Mouse (Mus musculus) lung, adult 2 months (tissue): ENCODE measurements at regions not wholly inside any gene's neighbourhood (a gene's known extent, or its start where the extent isn't known, plus 50 kb on each side); places are given as distances from the start of the nearest gene placed in this dataset.

Experiments used
- CTCF ChIP-seq: fragments of 200-500 bp; IDR thresholded peaks from 2 replicates; pipeline ENCODE4 v1.5.1; 2011; ENCODE audit warnings: mild to moderate bottlenecking, low read length, control low read depth; ENCODE audit not compliant: insufficient read depth
- POLR2A ChIP-seq: fragments of 200-500 bp; IDR thresholded peaks from 2 replicates; pipeline ENCODE4 v1.6.1; 2011; ENCODE audit warnings: low read depth, mild to moderate bottlenecking, control low read depth, low read length, borderline replicate concordance; ENCODE audit errors: extremely low read depth

DNA sequence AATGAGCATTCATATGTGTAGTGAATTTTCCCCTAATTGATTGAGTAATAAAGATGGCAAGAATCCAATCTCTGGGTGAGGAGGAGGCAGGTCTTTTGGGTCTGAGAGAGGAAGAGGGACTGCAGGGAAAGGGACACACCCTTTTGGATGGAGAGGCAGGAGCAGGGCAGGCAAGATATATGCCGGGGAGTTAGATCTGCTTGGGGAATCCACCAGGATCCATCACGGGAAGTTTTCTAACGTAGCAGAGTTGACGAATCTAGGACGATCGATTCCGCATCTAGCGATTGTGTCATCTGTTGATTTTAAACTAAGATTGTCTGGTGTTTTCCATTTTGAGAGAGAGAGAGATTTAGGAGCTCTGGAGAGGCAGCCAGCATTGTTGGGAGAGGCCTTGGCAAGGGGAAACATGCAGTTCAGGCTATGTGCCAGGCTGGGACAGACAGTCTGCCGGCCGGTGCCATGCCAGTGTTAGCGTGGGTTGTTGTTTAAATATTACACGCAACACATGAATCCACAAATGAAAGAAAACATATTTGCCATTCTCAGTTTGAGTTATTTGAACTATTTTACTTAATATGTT lies 1843.6 kb downstream of the 9330182O14Rik start:
- no peak for TF ChIP-seq CTCF
- no peak for TF ChIP-seq POLR2A
